Mouse (Mus musculus) c-Kit-negative CD71-positive TER-119-positive erythroid progenitor cells, embryonic 14.5 days (primary cell): Measurements from ENCODE around the gene Mc3r.
A peak's percentile ranks its signal among the peaks of the same experiment; 100 is the strongest.

Experiments
- DNase-seq: peaks from one replicate; pipeline ENCODE4 v3.0.0-alpha.2; 2013; ENCODE audit warnings: low read depth, low spot score

The Mc3r gene

GRCm38 (mm10) chr2:172248106-172248764, at the start of gene Mc3r:
TSS of gene Mc3r (plus strand) at chr2:172248492.
- peak; percentile 69 for DNase-seq

- DNase-seq, result no peak
Measured at GRCm38 (mm10) chr2:172201998-172202780, 46.1 kb upstream of the Mc3r start.

GRCm38 (mm10) chr2:172207003-172207402, 41.3 kb upstream of the Mc3r start:
- no peak for DNase-seq

- no peak for DNase-seq
Measured at GRCm38 (mm10) chr2:172213480-172213879, 34.8 kb upstream of the Mc3r start.

- DNase-seq, result no peak
Measured at GRCm38 (mm10) chr2:172214336-172214735, 34.0 kb upstream of the Mc3r start.

GRCm38 (mm10) chr2:172215508-172216162, 32.7 kb upstream of the Mc3r start:
- DNase-seq, result peak; percentile 50

GRCm38 (mm10) chr2:172216163-172216915, 32.0 kb upstream of the Mc3r start:
- DNase-seq, result no peak

GRCm38 (mm10) chr2:172217886-172218285, 30.4 kb upstream of the Mc3r start:
- no peak for DNase-seq

GRCm38 (mm10) chr2:172219186-172219585, 29.1 kb upstream of the Mc3r start:
- DNase-seq, result no peak

- DNase-seq, result peak; percentile 52
Measured at GRCm38 (mm10) chr2:172221656-172222393, 26.5 kb upstream of the Mc3r start.

- DNase-seq, result no peak
Measured at GRCm38 (mm10) chr2:172222394-172222785, 25.9 kb upstream of the Mc3r start.

- no peak for DNase-seq
Measured at GRCm38 (mm10) chr2:172222891-172223290, 25.4 kb upstream of the Mc3r start.

GRCm38 (mm10) chr2:172223451-172224200, 24.7 kb upstream of the Mc3r start:
- DNase-seq, result no peak

- no peak for DNase-seq
Measured at GRCm38 (mm10) chr2:172226945-172227344, 21.3 kb upstream of the Mc3r start.

GRCm38 (mm10) chr2:172227808-172228207, 20.5 kb upstream of the Mc3r start:
- no peak for DNase-seq

- DNase-seq, result no peak
Measured at GRCm38 (mm10) chr2:172229190-172229589, 19.1 kb upstream of the Mc3r start.

GRCm38 (mm10) chr2:172230126-172230525, 18.2 kb upstream of the Mc3r start:
- no peak for DNase-seq

- no peak for DNase-seq
Measured at GRCm38 (mm10) chr2:172238220-172238619, 10.1 kb upstream of the Mc3r start.

- no peak for DNase-seq
Measured at GRCm38 (mm10) chr2:172241031-172241430, 7.3 kb upstream of the Mc3r start.

- DNase-seq, result no peak
Measured at GRCm38 (mm10) chr2:172245497-172245896, 2.8 kb upstream of the Mc3r start.
